Mouse (Mus musculus): ENCODE results near the gene Rbp1.

DNA sequence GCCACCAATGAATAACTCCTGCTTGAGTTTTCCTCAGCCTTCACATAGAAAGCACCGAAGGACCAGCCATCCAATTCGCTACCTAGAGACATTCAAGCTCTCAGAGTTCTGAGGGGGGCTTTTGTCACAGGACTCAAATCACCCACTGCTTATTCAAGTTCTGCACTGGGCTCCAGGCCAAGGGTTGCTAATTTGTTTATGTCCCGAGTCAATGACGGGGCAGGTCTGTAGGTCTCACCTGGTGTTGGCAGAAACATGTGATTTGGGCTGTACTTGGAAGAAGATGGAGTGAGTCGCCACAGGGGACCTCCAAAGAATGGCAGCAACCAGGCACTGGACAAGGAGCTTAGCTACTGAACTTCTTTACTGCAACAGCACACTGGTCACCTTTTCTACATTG is 68.3 kb downstream of the Rbp1 start:
- no peak for TF ChIP-seq CTCF (conservative IDR thresholded peaks at IDR 0.05; ENCODE audit: low read length)
- TF ChIP-seq NANOG (IDR thresholded peaks at IDR 0.05; ENCODE audit: borderline replicate concordance, low read length) = no peak
- TF ChIP-seq POU5F1 (IDR thresholded peaks at IDR 0.05; ENCODE audit: borderline replicate concordance, low read length) = no peak
